Mouse (Mus musculus) colon, adult 2 months (tissue): ENCODE measurements around the gene Cfap45. TPM values are rescaled to one million over a fixed set of nuclear protein-coding genes. Genes with fewer than 3 reads are reported as not detected.

Experiments used
- polyA plus RNA-seq: library from polyadenylated mRNA; depleted of rRNA; stranded (reverse); fragments of >200 nt; gene quantifications from 2 replicates; pipeline ENCODE4 v1.2.3, GENCODE M21; 2012; rRNA removed

The Cfap45 gene
- 0.52 and 1.3 TPM in 2 replicates for polyA plus RNA-seq

DNA sequence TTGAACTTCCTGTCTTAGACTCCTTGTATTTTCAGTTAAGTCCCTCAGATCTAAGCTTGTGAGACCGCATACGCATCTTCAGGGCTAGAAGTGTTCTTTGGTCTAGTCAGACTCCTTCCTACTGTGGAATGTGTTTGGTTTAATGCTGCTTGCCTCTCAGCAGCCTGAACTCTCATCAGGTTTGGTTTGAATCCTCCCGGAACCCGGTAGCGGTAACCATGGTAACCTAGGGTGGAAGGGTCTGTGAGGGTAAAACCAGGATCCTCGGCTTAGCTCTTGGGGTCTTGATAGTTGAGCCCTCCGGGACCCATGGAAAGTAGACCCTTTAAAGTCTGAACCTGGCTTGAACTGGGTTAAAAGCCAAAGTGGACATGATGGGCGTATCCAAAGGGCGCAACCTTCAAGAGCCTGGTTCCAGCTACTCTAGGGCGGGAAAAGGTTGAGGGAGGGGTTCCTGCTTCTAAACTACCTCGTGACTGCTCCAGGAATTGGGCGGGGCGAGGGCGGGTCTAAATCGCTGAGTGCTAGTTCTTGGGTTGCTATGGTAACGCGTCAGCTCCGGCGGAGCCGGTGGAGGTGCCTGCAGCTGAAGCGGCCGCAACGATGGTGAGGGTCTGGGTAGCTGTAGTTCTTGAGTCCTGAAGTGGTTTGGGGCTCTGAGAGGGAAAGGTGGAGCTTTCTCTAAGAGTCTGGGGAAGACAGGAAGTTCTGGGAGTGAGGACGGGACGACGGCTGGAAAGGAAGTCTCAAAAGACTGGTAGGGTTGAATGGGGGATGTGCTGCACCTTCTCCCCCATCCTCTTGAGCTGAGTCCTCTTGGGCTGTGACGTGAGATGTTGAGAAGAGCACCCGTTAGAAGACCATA is at the start of gene Cfap45:
Gene Cfap45 (plus strand): TSS at position 226 of the 865 bp plus-strand sequence.

DNA sequence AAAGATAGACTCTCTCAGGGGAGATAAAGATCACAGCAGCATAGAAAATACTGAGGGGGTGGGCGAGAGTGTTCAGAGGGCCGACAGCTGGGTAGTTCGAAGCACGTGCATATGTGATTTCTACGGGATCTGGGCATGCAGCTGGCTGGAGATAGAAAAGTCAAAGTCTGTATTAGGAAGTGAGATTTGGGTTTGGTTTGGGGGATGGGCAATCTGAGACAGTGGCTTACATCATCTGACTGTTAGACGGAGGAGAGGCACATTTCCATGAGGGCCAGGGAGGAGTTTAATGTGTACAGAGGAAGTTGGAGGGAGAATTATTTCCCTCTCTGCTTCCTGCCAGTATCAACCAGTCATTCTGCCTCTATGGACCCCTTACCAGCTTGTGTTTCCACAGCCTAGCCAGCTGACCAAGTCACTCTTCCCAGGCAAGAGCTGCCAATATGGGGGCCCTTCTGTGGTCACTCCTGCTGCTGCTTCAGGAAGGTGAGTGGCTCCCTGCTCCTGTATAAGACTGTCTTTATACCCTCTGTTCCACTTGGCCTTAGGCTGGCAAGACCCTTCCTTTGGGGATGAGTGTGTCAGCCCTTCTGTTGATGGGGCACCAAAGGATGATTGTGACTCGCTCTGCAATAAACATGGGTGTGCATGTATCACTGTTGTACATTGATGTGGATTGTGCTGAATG is 45.4 kb upstream of the Cfap45 start, which contains the start of gene Slamf9:
Gene Slamf9 (plus strand): TSS at position 305 of the 688 bp plus-strand sequence.

GRCm38 (mm10) chr1:172481540-172482280 is 38.9 kb upstream of the Cfap45 start, which contains the start of gene Igsf9:
Gene Igsf9, plus strand, starts transcription at chr1:172481788.

GRCm38 (mm10) chr1:172499765-172500441 is 20.7 kb upstream of the Cfap45 start, which contains the start of gene Tagln2:
Gene Tagln2, plus strand, starts transcription at chr1:172500047.

GRCm38 (mm10) chr1:172555638-172556037 is 35.0 kb downstream of the Cfap45 start, which contains the start of gene Vsig8:
Gene Vsig8, plus strand, starts transcription at chr1:172555938.

DNA sequence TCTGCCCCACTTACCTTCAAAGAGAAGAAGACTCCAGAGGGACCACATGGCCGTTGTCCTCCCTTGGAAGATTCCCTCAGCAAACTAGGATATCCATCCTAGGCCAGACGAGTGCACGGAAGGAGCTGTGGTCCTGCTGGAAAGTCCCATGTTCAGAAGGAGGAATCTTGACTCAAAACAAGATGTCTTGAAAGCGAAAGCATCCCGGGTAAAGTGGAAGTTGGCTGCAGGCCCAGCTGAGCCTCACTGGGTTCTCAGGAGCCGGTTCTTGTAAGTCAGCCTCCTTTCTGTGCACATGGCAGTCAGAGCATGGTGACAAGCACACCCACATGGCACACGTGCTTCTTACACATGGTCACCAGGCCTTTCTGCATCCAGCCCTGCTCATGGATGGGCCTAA is 69.8 kb downstream of the Cfap45 start, which contains the start of gene Slamf8:
Gene Slamf8 (minus strand): TSS at position 184 of the 400 bp plus-strand sequence.

Other genes starting within 250 kb of the Cfap45 start
- gene Atp1a2, start 222.7 kb upstream of the Cfap45 start, polyA plus RNA-seq = 10.9 and 12.5 TPM in 2 replicates
- 0.27 and 0.28 TPM in 2 replicates for gene Kcnj9, start 191.5 kb upstream of the Cfap45 start, polyA plus RNA-seq
- gene Kcnj10, start 179.6 kb upstream of the Cfap45 start, polyA plus RNA-seq = 0.76 and 0.86 TPM in 2 replicates
- gene Pigm, start 144.3 kb upstream of the Cfap45 start, polyA plus RNA-seq = 7.3 and 8.8 TPM in 2 replicates
- gene Slamf9, start 45.4 kb upstream of the Cfap45 start, polyA plus RNA-seq = 1.8 and 2.3 TPM in 2 replicates
- gene Igsf9, start 39.0 kb upstream of the Cfap45 start, polyA plus RNA-seq = 165 and 216 TPM in 2 replicates
- gene Tagln2, start 20.8 kb upstream of the Cfap45 start, polyA plus RNA-seq = 382 and 458 TPM in 2 replicates
- gene Vsig8, start 35.1 kb downstream of the Cfap45 start, polyA plus RNA-seq = 3.4 and 3.9 TPM in 2 replicates
- 1.4 and 2.6 TPM in 2 replicates for gene Slamf8, start 69.8 kb downstream of the Cfap45 start, polyA plus RNA-seq
- not detected in 2 replicates for gene Fcrl6, start 81.8 kb downstream of the Cfap45 start, polyA plus RNA-seq
- 31.9 and 32.7 TPM in 2 replicates for gene Dusp23, start 112.2 kb downstream of the Cfap45 start, polyA plus RNA-seq
- gene Crp, start 177.3 kb downstream of the Cfap45 start, polyA plus RNA-seq = not detected in 2 replicates